Mouse (Mus musculus) bone marrow, adult 2 months (tissue): Measurements from ENCODE around the gene Grhl3. TPM values are rescaled to one million over a fixed set of nuclear protein-coding genes. Genes with fewer than 3 reads are reported as not detected.

Source experiments
- H3K27ac ChIP-seq: fragments of 200-500 bp; 2 replicates; pipeline ENCODE4 v1.5.1; 2012; ENCODE audit warnings: low read depth, mild to moderate bottlenecking, control low read depth, inconsistent platforms, low read length; ENCODE audit not compliant: control insufficient read depth, poor library complexity, insufficient read depth
- H3K4me1 ChIP-seq: fragments of 200-500 bp; 2 replicates; pipeline ENCODE4 v1.6.1; 2011; ENCODE audit warnings: low read length; ENCODE audit not compliant: control insufficient read depth, insufficient read depth
- H3K4me3 ChIP-seq: fragments of 200-500 bp; replicated peaks from 2 replicates; pipeline ENCODE3; 2011; ENCODE audit warnings: mild to moderate bottlenecking, low read depth, low read length, control low read depth; ENCODE audit not compliant: control insufficient read depth
- CTCF ChIP-seq: fragments of 200-500 bp; IDR thresholded peaks from 2 replicates; pipeline ENCODE4 v1.5.1; 2011; ENCODE audit warnings: low read length, control low read depth; ENCODE audit not compliant: control insufficient read depth, insufficient read depth
- POLR2A ChIP-seq: fragments of 200-500 bp; IDR thresholded peaks from 2 replicates; pipeline ENCODE4 v1.6.1; 2011; ENCODE audit warnings: low read depth, mild to moderate bottlenecking, control low read depth, low read length, borderline replicate concordance; ENCODE audit not compliant: control insufficient read depth
- WGBS: fragments of 180-500 bp; shearing (Covaris S2); methylation state at CpG from one replicate; pipeline ENCODE4 v1.1.7; 2018; 5-methylcytosine and 5-hydroxymethylcytosine counted together
- polyA plus RNA-seq: library from polyadenylated mRNA; stranded (reverse); fragments of >200 nt; gene quantifications from 2 replicates; pipeline ENCODE4 v1.2.4, GENCODE M21; 2011; ENCODE audit warnings: low replicate concordance; ENCODE audit not compliant: missing spikeins, insufficient read depth, insufficient read length

Grhl3 gene
- polyA plus RNA-seq, 1 experiment = not detected

DNA sequence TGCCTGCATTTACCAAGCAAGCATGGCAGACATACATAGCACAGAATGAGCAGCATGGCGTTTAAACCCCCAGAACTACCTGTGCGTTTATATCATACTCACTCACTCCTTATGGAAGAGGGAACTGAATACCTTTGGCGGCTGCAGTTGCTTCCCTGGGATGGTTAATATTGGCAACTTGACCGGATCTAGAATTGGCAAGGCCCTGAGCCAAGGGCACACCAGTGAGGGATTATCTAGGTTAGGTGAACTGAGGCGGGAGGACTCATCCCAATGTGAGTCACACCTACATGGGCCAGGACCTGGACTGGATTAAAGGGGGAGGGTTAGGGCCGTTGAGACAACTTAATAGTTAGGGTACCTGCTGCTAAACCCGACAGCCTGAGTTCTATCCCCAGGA, 32.8 kb upstream of the Grhl3 start:
- Histone ChIP-seq H3K4me3 (no peak overlapping the region), H3K27ac (no peak overlapping the region), H3K4me1 (no peaks in the 10 kb centered on the region)
- WGBS = 82% methylated on average over 7 of the region's 7 CpGs
- TF ChIP-seq POLR2A (no peak), CTCF (no peak)

DNA sequence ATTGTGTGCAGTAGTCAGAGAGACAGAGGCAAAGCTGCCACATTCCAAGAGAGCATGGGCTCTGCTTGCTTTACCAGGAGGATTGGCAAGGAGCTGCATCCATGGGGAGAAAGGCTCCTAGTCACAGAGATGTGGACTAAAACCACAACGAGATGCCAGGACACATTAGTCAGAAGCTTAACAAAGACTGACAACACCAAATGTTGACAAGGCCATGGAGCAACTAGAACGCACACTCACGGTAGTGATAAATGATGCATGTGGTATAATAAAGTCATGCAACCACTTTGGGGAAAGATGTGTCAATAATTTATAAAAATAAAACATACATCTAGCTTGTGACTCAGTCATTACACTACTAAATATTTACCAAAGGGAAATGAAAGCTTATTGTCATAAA, 28.1 kb upstream of the Grhl3 start:
- H3K4me3 ChIP-seq = no peak overlapping the region
- H3K4me1 ChIP-seq = no peaks in the 10 kb centered on the region
- TF ChIP-seq POLR2A = no peak
- no peak for TF ChIP-seq CTCF
- H3K27ac ChIP-seq = no peak overlapping the region
- 83% methylated on average over 3 of the region's 3 CpGs for WGBS

DNA sequence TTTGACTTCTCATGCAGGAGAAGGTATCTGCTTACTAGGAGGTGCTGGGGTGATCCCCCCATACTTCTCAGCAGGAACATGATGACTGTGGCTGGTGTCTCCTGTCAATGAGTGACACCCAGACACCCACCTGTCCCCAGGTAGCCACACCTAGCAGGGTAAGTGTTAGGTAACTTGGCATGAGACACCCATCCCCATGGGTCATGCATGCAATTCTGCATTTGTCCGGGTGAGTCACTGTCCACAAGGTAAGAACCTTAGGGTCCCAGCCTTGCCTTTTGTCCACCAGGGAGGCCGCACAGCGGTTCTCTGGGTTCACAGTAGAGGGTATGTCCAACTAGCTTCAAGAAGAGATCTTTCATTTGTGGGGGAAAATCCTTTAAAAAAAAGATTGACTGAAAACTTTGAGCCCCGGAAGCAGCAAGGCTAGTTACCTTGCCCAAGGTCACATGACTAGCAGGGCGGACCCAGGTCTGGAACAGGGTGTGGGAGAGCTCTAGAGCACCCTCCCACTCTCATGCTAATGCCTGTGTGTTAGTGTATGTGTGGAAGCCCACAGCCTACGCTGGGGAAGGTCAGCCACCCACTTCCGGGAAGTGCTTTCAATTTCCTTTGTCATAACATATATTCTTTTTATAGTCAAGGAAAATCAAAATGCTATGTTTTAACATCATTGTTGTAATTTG, 26.2 kb upstream of the Grhl3 start:
- TF ChIP-seq POLR2A (no peak), CTCF (no peak)
- WGBS = 76% methylated on average over 7 of the region's 7 CpGs
- Histone ChIP-seq H3K27ac (no peak overlapping the region), H3K4me3 (no peak overlapping the region), H3K4me1 (no peaks in the 10 kb centered on the region)

DNA sequence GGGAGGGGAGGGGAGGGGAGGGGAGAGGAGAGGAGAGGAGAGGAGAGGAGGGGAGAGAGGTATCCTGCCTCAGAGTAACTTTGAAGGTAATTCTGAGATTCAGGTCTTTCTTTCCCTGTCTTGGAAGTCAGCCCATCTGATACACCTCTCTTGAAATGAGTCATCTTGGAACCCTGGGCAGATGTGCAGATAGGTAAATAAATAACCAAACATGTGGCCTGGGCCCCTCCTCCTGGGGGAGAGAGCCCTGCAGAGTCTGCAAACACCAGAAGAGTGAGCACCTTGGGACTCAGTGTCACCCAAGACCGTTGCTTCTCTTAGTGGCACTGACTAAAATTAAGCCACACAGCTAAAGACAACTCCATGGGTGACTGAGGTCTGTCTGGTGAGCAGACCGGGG, 25.6 kb upstream of the Grhl3 start:
- WGBS = 61% methylated on average over 2 of the region's 2 CpGs
- TF ChIP-seq POLR2A (no peak), CTCF (no peak)
- H3K4me1 ChIP-seq = no peaks in the 10 kb centered on the region
- no peak overlapping the region for H3K27ac ChIP-seq
- no peak overlapping the region for H3K4me3 ChIP-seq

DNA sequence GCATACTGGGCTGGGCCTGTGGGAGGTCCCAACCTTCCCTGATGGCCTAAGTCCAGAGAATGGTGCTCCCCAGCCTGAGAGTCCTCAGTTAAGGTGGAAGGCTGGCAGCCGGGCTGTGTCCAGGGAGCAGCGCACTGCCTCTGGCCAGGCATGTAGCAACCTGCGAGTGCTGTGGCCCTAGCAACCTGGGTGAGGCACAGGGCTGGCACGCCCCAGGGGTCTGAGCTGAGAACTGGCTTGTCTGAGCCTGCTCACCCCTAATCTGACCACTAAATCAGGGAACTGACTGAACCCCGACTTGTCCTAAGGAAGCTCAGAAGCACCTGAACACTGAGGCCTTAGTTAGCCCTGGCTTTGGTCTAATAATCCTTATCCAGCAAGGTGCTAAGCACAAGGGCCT, 24.1 kb upstream of the Grhl3 start:
- H3K4me3 ChIP-seq = no peak overlapping the region
- WGBS = 63% methylated on average over 5 of the region's 5 CpGs
- TF ChIP-seq CTCF = no peak
- TF ChIP-seq POLR2A = no peak

DNA sequence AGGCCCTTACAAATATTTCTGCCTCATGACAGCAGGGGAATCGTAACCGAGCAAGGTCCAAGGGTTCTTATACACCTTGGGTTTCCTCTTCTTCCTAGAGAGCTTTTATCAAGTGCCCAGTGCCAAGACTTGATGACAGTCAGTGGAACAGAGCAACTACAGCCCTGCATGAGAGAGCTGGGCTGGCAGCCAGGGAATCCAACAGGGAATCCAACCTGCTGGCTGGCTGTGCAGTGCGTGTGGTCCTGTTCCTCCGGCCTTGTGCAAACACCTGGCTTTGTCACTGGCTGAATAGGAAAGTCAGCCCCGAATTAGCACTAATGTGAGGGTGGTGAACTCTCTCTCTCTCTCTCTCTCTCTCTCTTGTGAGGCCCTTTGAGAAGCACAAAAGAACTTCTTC, 22.5 kb upstream of the Grhl3 start:
- TF ChIP-seq CTCF = no peak
- no peak for TF ChIP-seq POLR2A
- Histone ChIP-seq H3K4me3 (no peak overlapping the region), H3K27ac (no peak overlapping the region), H3K4me1 (no peaks in the 10 kb centered on the region)
- WGBS = 80% methylated on average over 5 of the region's 5 CpGs

More for the DNA sequence above, 24.1 kb upstream of the Grhl3 start:
- H3K4me1 ChIP-seq = no peaks in the 10 kb centered on the region
- H3K27ac ChIP-seq = no peak overlapping the region

DNA sequence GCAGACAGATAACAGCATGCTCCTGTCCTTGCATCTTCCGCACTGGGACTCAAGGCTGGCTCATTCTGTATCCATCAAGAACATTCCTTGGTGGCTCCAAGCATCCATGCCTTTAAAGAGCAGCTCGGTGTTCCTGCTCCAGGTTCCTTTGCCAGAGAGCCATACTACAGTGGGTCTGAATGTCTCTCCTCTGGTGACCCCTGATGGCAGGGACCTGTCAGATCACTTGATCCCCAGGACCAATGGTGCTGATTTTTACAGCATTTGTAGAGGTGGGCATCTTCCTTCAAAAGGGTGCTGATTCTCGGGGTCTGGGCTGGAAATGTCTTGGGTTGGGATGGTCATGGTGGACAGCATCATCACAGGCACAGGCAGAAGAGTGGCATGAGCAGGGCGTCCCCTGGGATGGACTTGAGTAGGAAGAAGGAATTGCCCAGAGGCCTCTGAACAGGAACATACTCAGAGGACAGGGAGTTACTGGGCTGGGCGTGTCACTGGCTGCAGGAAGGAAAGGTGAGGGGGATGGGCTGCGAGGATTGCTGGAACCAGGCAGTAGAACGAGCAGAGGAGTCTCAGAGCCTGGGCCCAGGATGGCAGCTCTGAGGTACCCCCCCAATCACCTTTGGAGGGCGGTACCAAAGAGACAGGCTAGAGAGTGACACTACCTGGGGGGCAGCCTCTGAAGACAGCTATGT, 18.3 kb upstream of the Grhl3 start:
- whole genome bisulfite sequencing = 46% methylated on average over 8 of the region's 8 CpGs
- H3K27ac ChIP-seq = no peak overlapping the region
- no peaks in the 10 kb centered on the region for H3K4me1 ChIP-seq
- TF ChIP-seq CTCF (peak; percentile 8; the same call in 1 of the 2 replicates), POLR2A (no peak)
- H3K4me3 ChIP-seq = no peak overlapping the region

DNA sequence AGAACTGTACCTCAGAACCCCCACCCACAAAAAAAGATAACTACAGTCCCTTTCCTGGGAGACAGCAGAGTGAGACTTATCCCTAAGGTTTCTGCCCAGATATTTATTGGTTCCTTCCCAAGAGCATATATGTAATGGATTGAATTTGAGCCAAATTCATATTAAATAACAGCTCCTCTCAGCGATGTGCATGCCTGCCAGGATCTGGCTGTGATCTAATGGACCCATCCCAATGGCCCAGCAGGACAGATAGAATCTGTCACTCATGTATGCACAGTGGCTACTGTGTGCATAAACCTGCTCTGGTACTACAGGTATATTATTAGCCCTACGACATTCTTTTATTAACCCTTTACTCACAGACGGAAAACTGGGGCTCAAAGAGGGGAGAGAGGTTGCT, 17.7 kb upstream of the Grhl3 start:
- Histone ChIP-seq H3K27ac (no peak overlapping the region), H3K4me1 (no peaks in the 10 kb centered on the region), H3K4me3 (no peak overlapping the region)
- 60% methylated on average over 3 of the region's 3 CpGs for WGBS
- TF ChIP-seq CTCF (no peak), POLR2A (no peak)
